Mouse (Mus musculus) ES-E14 (cell line): ENCODE measurements around the gene Nfib.

ENCODE experiments used
- MAFK ChIP-seq: IDR thresholded peaks from 2 replicates; pipeline ENCODE4 v1.6.1; 2014; ENCODE audit warnings: mild to moderate bottlenecking, low read depth, low read length, inconsistent platforms; ENCODE audit not compliant: insufficient read depth
- ZC3H11A ChIP-seq: IDR thresholded peaks from 2 replicates; pipeline ENCODE4 v1.6.1; 2012; ENCODE audit warnings: low read depth, mild to moderate bottlenecking, inconsistent platforms, low read length, borderline replicate concordance
- ZNF384 ChIP-seq: IDR thresholded peaks from 2 replicates; pipeline ENCODE4 v1.6.1; 2012; ENCODE audit warnings: low read depth, low read length, inconsistent platforms

- TF ChIP-seq ZNF384 (no peak), MAFK (no peak), ZC3H11A (no peak)
These were observed 212.8 kb downstream of the Nfib start for GRCm38 (mm10) chr4:82492737-82493136.
